Mouse (Mus musculus): ENCODE results near the gene Nhs. TPM values are rescaled to one million over a fixed set of nuclear protein-coding genes. Genes with fewer than 3 reads are reported as not detected.

Gene Nhs
- polyA plus RNA-seq, 1 experiment: 0.13 TPM

- no peak for TF ChIP-seq MYOG (IDR thresholded peaks at IDR 0.05; ENCODE audit: control insufficient read depth, extremely low read depth, insufficient read length)
- no peak for TF ChIP-seq FOSL1 (IDR thresholded peaks at IDR 0.05; ENCODE audit: insufficient read depth, low read length, poor library complexity, severe bottlenecking)
- no peak for TF ChIP-seq MAX (IDR thresholded peaks at IDR 0.05)
- no peak for TF ChIP-seq CTCF (IDR thresholded peaks at IDR 0.05; ENCODE audit: control insufficient read depth, insufficient read depth, insufficient read length)
- no peak for TF ChIP-seq MYOD1 (IDR thresholded peaks at IDR 0.05; ENCODE audit: control insufficient read depth, insufficient read length, low read depth)
- no peak for TF ChIP-seq USF1 (IDR thresholded peaks at IDR 0.05; ENCODE audit: low read depth)
- no peak for TF ChIP-seq CEBPB (IDR thresholded peaks at IDR 0.05; ENCODE audit: low read depth)
- Histone ChIP-seq H3ac (ENCODE audit: control insufficient read depth, insufficient read length, low read depth) (no peak overlapping the region), H3K79me3 (ENCODE audit: low read depth) (no peaks in the 10 kb centered on the region), H3K4me3 (ENCODE audit: insufficient read depth, poor library complexity, severe bottlenecking) (no peak overlapping the region), H3K36me3 (ENCODE audit: control insufficient read depth, insufficient read depth) (no peaks in the 10 kb centered on the region), H3K27me3 (ENCODE audit: control insufficient read depth, insufficient read depth, insufficient read length) (no peaks in the 10 kb centered on the region), H3K79me2 (ENCODE audit: control insufficient read depth, insufficient read depth) (no peaks in the 10 kb centered on the region)
These were observed 74.3 kb downstream of the Nhs start for GRCm38 (mm10) chrX:162085062-162085896.

GRCm38 (mm10) chrX:162063164-162063563 is 96.4 kb downstream of the Nhs start:
- H3K27me3 ChIP-seq (ENCODE audit: control insufficient read depth, insufficient read depth, insufficient read length): no peaks in the 10 kb centered on the region
- TF ChIP-seq USF1 (IDR thresholded peaks at IDR 0.05; ENCODE audit: low read depth): no peak
- no peak for TF ChIP-seq CEBPB (IDR thresholded peaks at IDR 0.05; ENCODE audit: low read depth)
- no peak for TF ChIP-seq FOSL1 (IDR thresholded peaks at IDR 0.05; ENCODE audit: insufficient read depth, low read length, poor library complexity, severe bottlenecking)
- no peak for TF ChIP-seq MAX (IDR thresholded peaks at IDR 0.05)
- TF ChIP-seq MYOD1 (IDR thresholded peaks at IDR 0.05; ENCODE audit: control insufficient read depth, insufficient read length, low read depth): no peak
- no peak for TF ChIP-seq MYOG (IDR thresholded peaks at IDR 0.05; ENCODE audit: control insufficient read depth, extremely low read depth, insufficient read length)
- TF ChIP-seq CTCF (IDR thresholded peaks at IDR 0.05; ENCODE audit: control insufficient read depth, insufficient read depth, insufficient read length): no peak

GRCm38 (mm10) chrX:162055635-162056034 is 103.9 kb downstream of the Nhs start:
- H3ac ChIP-seq (ENCODE audit: control insufficient read depth, insufficient read length, low read depth): no peak overlapping the region
- H3K4me3 ChIP-seq (ENCODE audit: insufficient read depth, poor library complexity, severe bottlenecking): no peak overlapping the region
- no peaks in the 10 kb centered on the region for H3K79me3 ChIP-seq (ENCODE audit: low read depth)
- TF ChIP-seq MYOD1 (IDR thresholded peaks at IDR 0.05; ENCODE audit: control insufficient read depth, insufficient read length, low read depth): no peak
- no peak for TF ChIP-seq USF1 (IDR thresholded peaks at IDR 0.05; ENCODE audit: low read depth)
- no peak for TF ChIP-seq FOSL1 (IDR thresholded peaks at IDR 0.05; ENCODE audit: insufficient read depth, low read length, poor library complexity, severe bottlenecking)
- TF ChIP-seq CEBPB (IDR thresholded peaks at IDR 0.05; ENCODE audit: low read depth): no peak
- no peak for TF ChIP-seq MYOG (IDR thresholded peaks at IDR 0.05; ENCODE audit: control insufficient read depth, extremely low read depth, insufficient read length)
- TF ChIP-seq MAX (IDR thresholded peaks at IDR 0.05): no peak
- TF ChIP-seq CTCF (IDR thresholded peaks at IDR 0.05; ENCODE audit: control insufficient read depth, insufficient read depth, insufficient read length): no peak
- no peaks in the 10 kb centered on the region for H3K27me3 ChIP-seq (ENCODE audit: control insufficient read depth, insufficient read depth, insufficient read length)
- H3K79me2 ChIP-seq (ENCODE audit: control insufficient read depth, insufficient read depth): no peaks in the 10 kb centered on the region
- H3K36me3 ChIP-seq (ENCODE audit: control insufficient read depth, insufficient read depth): no peaks in the 10 kb centered on the region

More at GRCm38 (mm10) chrX:162063164-162063563, 96.4 kb downstream of the Nhs start:
- no peak overlapping the region for H3K4me3 ChIP-seq (ENCODE audit: insufficient read depth, poor library complexity, severe bottlenecking)
- H3K79me3 ChIP-seq (ENCODE audit: low read depth): no peaks in the 10 kb centered on the region
- no peaks in the 10 kb centered on the region for H3K79me2 ChIP-seq (ENCODE audit: control insufficient read depth, insufficient read depth)
- H3K36me3 ChIP-seq (ENCODE audit: control insufficient read depth, insufficient read depth): no peaks in the 10 kb centered on the region
- no peak overlapping the region for H3ac ChIP-seq (ENCODE audit: control insufficient read depth, insufficient read length, low read depth)

GRCm38 (mm10) chrX:162053566-162053965 is 106.0 kb downstream of the Nhs start:
- H3K27me3 ChIP-seq (ENCODE audit: control insufficient read depth, insufficient read depth, insufficient read length): no peaks in the 10 kb centered on the region
- no peak for TF ChIP-seq MAX (IDR thresholded peaks at IDR 0.05)
- no peak for TF ChIP-seq CTCF (IDR thresholded peaks at IDR 0.05; ENCODE audit: control insufficient read depth, insufficient read depth, insufficient read length)
- no peak for TF ChIP-seq USF1 (IDR thresholded peaks at IDR 0.05; ENCODE audit: low read depth)
- no peak for TF ChIP-seq MYOD1 (IDR thresholded peaks at IDR 0.05; ENCODE audit: control insufficient read depth, insufficient read length, low read depth)
- H3K4me3 ChIP-seq (ENCODE audit: insufficient read depth, poor library complexity, severe bottlenecking): no peak overlapping the region
- no peak overlapping the region for H3ac ChIP-seq (ENCODE audit: control insufficient read depth, insufficient read length, low read depth)
- H3K79me3 ChIP-seq (ENCODE audit: low read depth): no peaks in the 10 kb centered on the region
- H3K36me3 ChIP-seq (ENCODE audit: control insufficient read depth, insufficient read depth): no peaks in the 10 kb centered on the region
- no peaks in the 10 kb centered on the region for H3K79me2 ChIP-seq (ENCODE audit: control insufficient read depth, insufficient read depth)

GRCm38 (mm10) chrX:162052534-162052933 is 107.0 kb downstream of the Nhs start:
- H3K79me3 ChIP-seq (ENCODE audit: low read depth): no peaks in the 10 kb centered on the region
- no peaks in the 10 kb centered on the region for H3K36me3 ChIP-seq (ENCODE audit: control insufficient read depth, insufficient read depth)
- TF ChIP-seq MYOD1 (IDR thresholded peaks at IDR 0.05; ENCODE audit: control insufficient read depth, insufficient read length, low read depth) (no peak), MAX (IDR thresholded peaks at IDR 0.05) (no peak), FOSL1 (IDR thresholded peaks at IDR 0.05; ENCODE audit: insufficient read depth, low read length, poor library complexity, severe bottlenecking) (no peak), CEBPB (IDR thresholded peaks at IDR 0.05; ENCODE audit: low read depth) (no peak), USF1 (IDR thresholded peaks at IDR 0.05; ENCODE audit: low read depth) (no peak), MYOG (IDR thresholded peaks at IDR 0.05; ENCODE audit: control insufficient read depth, extremely low read depth, insufficient read length) (no peak), CTCF (IDR thresholded peaks at IDR 0.05; ENCODE audit: control insufficient read depth, insufficient read depth, insufficient read length) (no peak)
- no peak overlapping the region for H3K4me3 ChIP-seq (ENCODE audit: insufficient read depth, poor library complexity, severe bottlenecking)
- H3K79me2 ChIP-seq (ENCODE audit: control insufficient read depth, insufficient read depth): no peaks in the 10 kb centered on the region
- H3K27me3 ChIP-seq (ENCODE audit: control insufficient read depth, insufficient read depth, insufficient read length): no peaks in the 10 kb centered on the region
- H3ac ChIP-seq (ENCODE audit: control insufficient read depth, insufficient read length, low read depth): no peak overlapping the region
